Mouse (Mus musculus) forebrain, embryonic 13.5 days (tissue): Measurements from ENCODE around the gene Irak2. TPM values are rescaled to one million over a fixed set of nuclear protein-coding genes. Genes with fewer than 3 reads are reported as not detected.
A peak's percentile ranks its signal among the peaks of the same experiment; 100 is the strongest.

Source experiments
- ATAC-seq: fragments of 200-750 bp; cut with Nextera tagmentation; 2 replicates; pipeline ENCODE4 v1.8.0; 2017
- H3K27ac ChIP-seq: fragments of 300-500 bp; sonication (generic); 2 replicates; pipeline ENCODE4 v1.5.1; 2015; ENCODE audit warnings: inconsistent platforms, mild to moderate bottlenecking, moderate library complexity
- H3K27me3 ChIP-seq: fragments of 300-500 bp; sonication (generic); 2 replicates; pipeline ENCODE4 v1.6.1; 2015; ENCODE audit warnings: mild to moderate bottlenecking, inconsistent platforms
- H3K36me3 ChIP-seq: fragments of 300-500 bp; sonication (generic); 2 replicates; pipeline ENCODE4 v1.6.1; 2015; ENCODE audit warnings: mild to moderate bottlenecking, inconsistent platforms; ENCODE audit not compliant: poor library complexity, severe bottlenecking
- H3K4me1 ChIP-seq: fragments of 300-500 bp; sonication (generic); 2 replicates; pipeline ENCODE4 v1.6.1; 2015; ENCODE audit warnings: inconsistent platforms
- H3K4me2 ChIP-seq: fragments of 300-500 bp; sonication (generic); 2 replicates; pipeline ENCODE4 v1.6.1; 2015; ENCODE audit warnings: inconsistent platforms, mild to moderate bottlenecking, moderate library complexity
- H3K4me3 ChIP-seq: fragments of 300-500 bp; sonication (generic); 2 replicates; pipeline ENCODE4 v1.5.1; 2015; ENCODE audit warnings: mild to moderate bottlenecking, inconsistent platforms
- H3K9ac ChIP-seq: fragments of 300-500 bp; sonication (generic); 2 replicates; pipeline ENCODE4 v1.6.1; 2015; ENCODE audit warnings: mild to moderate bottlenecking, inconsistent platforms
- H3K9me3 ChIP-seq: fragments of 300-500 bp; sonication (generic); replicated peaks from 2 replicates; pipeline ENCODE4 v1.6.1; 2016; ENCODE audit warnings: inconsistent platforms
- WGBS: fragments of 180-500 bp; shearing (Covaris S2); methylation state at CpG from one replicate; pipeline ENCODE4 v1.1.7; 2015; 5-methylcytosine and 5-hydroxymethylcytosine counted together
- polyA plus RNA-seq: library from polyadenylated mRNA; unstranded; fragments of >200 nt; fragmentation: Nextera tagmentation; extraction: Ambion mirVana; gene quantifications from 2 replicates; pipeline ENCODE4 v1.2.1, GENCODE M21; 2015

Gene Irak2
- polyA plus RNA-seq: 0.77 and 0.96 TPM in 2 replicates

DNA sequence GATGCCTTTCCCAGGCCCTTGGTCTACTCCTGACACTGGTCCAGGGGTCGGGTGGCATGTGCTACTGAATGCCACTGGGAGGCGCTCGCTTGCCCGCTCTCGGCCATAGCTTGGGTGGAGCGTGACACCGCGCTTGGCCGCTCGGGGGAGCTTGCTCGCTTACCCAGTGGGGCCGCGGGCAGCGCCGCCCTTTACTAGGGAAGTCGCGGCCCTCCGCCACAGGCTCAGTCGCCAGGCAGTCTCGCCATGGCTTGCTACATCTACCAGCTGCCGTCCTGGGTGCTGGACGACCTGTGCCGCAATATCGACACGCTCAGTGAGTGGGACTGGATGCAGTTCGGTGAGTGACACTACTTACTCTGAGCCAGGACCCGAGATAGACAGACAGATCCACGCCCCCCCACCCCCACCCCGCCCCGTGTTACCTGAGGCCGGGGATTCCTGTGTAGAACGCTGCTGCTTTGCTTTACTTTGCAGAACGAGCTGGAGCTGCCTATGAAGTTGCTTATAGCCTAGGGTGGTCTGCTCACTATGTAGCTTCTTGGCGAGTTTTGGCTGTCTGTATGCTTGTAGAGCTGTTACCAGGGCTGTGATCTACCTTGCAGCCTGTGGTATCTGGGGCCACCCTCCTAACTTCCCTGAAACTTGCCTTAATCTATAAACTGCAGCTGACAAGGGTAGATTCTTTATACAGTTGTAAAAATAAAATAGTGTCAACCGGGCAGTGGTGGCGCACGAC is at the start of gene Irak2:
Gene Irak2 (plus strand): TSS at position 166 of the 739 bp plus-strand sequence.
- WGBS: 8% methylated on average over 37 of the region's 37 CpGs
- Histone ChIP-seq H3K9ac (peak within 1 kb of the TSS; percentile 68), H3K27me3 (no peaks in the 10 kb centered on the region), H3K27ac (no peak within 1 kb of the TSS), H3K4me2 (peak within 1 kb of the TSS; percentile 73), H3K36me3 (peaks cover 3% of the 10 kb centered on the region; the same call in 1 of the 2 replicates), H3K4me1 (no peaks in the 10 kb centered on the region), H3K9me3 (no peaks in the 10 kb centered on the region), H3K4me3 (peak within 1 kb of the TSS; percentile 46)
- peak; percentile 95 for ATAC-seq

GRCm38 (mm10) chr6:113592637-113593036 is 45.6 kb upstream of the Irak2 start:
- H3K36me3 ChIP-seq: 0 out of 2 replicates have a peak, but pooled peaks cover 4% of the 10 kb centered on the region
- H3K27me3 ChIP-seq: no peaks in the 10 kb centered on the region
- no peak overlapping the region for H3K9ac ChIP-seq
- 90% methylated on average over 2 of the region's 2 CpGs for WGBS
- no peak for ATAC-seq
- no peak overlapping the region for H3K4me2 ChIP-seq
- no peak overlapping the region for H3K27ac ChIP-seq
- no peaks in the 10 kb centered on the region for H3K9me3 ChIP-seq
- H3K4me3 ChIP-seq: no peak overlapping the region
- H3K4me1 ChIP-seq: no peaks in the 10 kb centered on the region

DNA sequence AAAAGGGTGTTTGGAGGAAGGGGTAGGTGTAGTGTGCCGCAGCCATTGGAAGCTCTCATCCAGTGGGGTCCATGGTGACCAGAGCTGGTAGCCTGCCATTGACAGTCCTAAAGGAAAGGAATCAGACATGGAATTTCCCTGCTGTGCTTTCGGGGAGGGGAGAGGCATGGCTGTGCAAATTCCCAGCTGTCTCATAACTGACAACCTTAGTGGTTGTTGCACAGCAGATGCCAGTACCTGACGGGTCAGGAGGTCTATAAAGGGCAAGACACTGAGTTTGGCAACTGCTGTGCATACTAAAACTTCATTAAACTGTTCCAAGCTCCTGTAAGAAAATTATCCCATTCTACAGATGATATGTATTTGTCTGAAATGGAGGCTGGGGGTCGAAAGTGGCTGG is 40.3 kb upstream of the Irak2 start:
- H3K4me2 ChIP-seq: no peak overlapping the region
- ATAC-seq: no peak
- H3K9me3 ChIP-seq: no peaks in the 10 kb centered on the region
- H3K9ac ChIP-seq: no peak overlapping the region
- 0 out of 2 replicates have a peak, but pooled peaks cover 6% of the 10 kb centered on the region for H3K36me3 ChIP-seq
- 93% methylated on average over 4 of the region's 4 CpGs for WGBS
- no peak overlapping the region for H3K27ac ChIP-seq
- peaks cover 4% of the 10 kb centered on the region; the same call in 1 of the 2 replicates for H3K4me1 ChIP-seq
- H3K4me3 ChIP-seq: no peak overlapping the region
- no peaks in the 10 kb centered on the region for H3K27me3 ChIP-seq

- Histone ChIP-seq H3K4me3 (no peak overlapping the region), H3K36me3 (0 out of 2 replicates have a peak, but pooled peaks cover 6% of the 10 kb centered on the region), H3K9me3 (no peaks in the 10 kb centered on the region), H3K27ac (no peak overlapping the region), H3K4me2 (no peak overlapping the region), H3K27me3 (no peaks in the 10 kb centered on the region), H3K9ac (no peak overlapping the region), H3K4me1 (peaks cover 4% of the 10 kb centered on the region; the same call in 1 of the 2 replicates)
- 75% methylated on average over 5 of the region's 5 CpGs for WGBS
- no peak for ATAC-seq
These were observed 38.4 kb upstream of the Irak2 start for GRCm38 (mm10) chr6:113599833-113600232.

DNA sequence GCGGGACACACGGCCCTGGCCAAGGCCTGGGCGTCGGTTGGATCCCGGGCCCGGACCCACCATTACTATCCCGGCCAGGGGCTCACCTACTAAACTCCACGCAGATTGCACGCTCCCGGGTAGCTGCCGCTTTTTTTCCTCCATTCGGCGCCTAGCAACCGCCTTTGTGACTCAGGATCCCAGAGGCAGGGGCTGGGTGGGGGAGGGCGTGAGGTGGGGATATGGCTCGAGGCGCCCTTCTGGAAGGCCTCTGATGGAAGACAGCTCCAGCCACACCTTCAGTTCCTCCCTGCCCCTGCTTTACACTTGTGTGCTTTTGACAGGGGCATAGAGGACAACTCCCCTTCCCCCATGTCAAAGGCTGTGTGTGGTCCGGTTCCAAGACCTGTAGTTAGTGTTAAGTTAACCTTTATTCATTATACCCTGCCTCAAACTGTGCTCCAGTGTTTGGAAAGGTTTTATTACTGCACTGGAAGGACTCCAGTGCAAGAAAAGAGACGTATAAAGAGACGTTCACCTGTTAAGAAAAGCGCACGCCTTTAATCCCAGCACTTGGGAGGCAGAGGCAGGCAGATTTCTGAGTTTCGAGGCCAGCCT is 37.6 kb upstream of the Irak2 start, which contains the start of gene Fancd2os:
Gene Fancd2os (minus strand): TSS at position 173 of the 597 bp plus-strand sequence.
- Histone ChIP-seq H3K4me2 (no peak within 1 kb of the TSS), H3K4me1 (peaks cover 9% of the 10 kb centered on the region), H3K27me3 (no peaks in the 10 kb centered on the region), H3K9ac (no peak within 1 kb of the TSS), H3K9me3 (no peaks in the 10 kb centered on the region), H3K36me3 (0 out of 2 replicates have a peak, but pooled peaks cover 6% of the 10 kb centered on the region), H3K4me3 (no peak within 1 kb of the TSS), H3K27ac (no peak within 1 kb of the TSS)
- 32% methylated on average over 23 of the region's 23 CpGs for WGBS
- no peak for ATAC-seq

DNA sequence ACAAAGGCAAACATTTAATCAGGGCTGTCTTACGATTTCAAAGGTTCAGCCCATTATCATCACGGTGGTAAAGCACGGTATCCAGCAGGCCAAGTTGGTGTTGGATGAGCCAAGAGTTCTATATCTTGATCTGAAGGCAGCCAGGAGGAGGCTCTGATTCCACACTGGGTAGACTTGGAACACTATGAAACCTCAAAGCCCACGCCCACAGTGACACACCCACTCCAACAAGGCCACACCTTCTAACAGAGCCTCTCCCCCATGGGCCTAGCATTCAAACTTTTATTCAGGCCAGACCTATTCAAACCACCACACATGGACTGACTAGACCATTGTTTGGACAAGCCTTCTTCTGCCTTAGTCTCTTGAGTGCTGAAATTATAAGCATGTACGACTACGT is 35.4 kb upstream of the Irak2 start:
- peaks cover 22% of the 10 kb centered on the region for H3K4me1 ChIP-seq
- 94% methylated on average over 6 of the region's 6 CpGs for WGBS
- H3K36me3 ChIP-seq: peaks cover 10% of the 10 kb centered on the region; the same call in 1 of the 2 replicates
- no peak overlapping the region for H3K4me2 ChIP-seq
- no peak for ATAC-seq
- H3K27ac ChIP-seq: no peak overlapping the region
- no peaks in the 10 kb centered on the region for H3K27me3 ChIP-seq
- no peak overlapping the region for H3K4me3 ChIP-seq
- H3K9me3 ChIP-seq: no peaks in the 10 kb centered on the region
- no peak overlapping the region for H3K9ac ChIP-seq

- Histone ChIP-seq H3K4me1 (peaks cover 22% of the 10 kb centered on the region), H3K27ac (0 out of 2 replicates have a peak overlapping the region, but pooled peaks have one; percentile 40), H3K9ac (peak overlapping the region; percentile 93; the same call in 1 of the 2 replicates), H3K9me3 (no peaks in the 10 kb centered on the region), H3K36me3 (peaks cover 9% of the 10 kb centered on the region; the same call in 1 of the 2 replicates), H3K4me2 (peak overlapping the region; percentile 93), H3K27me3 (no peaks in the 10 kb centered on the region), H3K4me3 (peak overlapping the region; percentile 96)
- ATAC-seq: no peak
- 56% methylated on average over 12 of the region's 12 CpGs for WGBS
These were observed 34.3 kb upstream of the Irak2 start for GRCm38 (mm10) chr6:113603993-113604392.

- Histone ChIP-seq H3K4me1 (peaks cover 22% of the 10 kb centered on the region), H3K36me3 (peaks cover 9% of the 10 kb centered on the region; the same call in 1 of the 2 replicates), H3K27ac (peak within 1 kb of the TSS; percentile 57), H3K27me3 (no peaks in the 10 kb centered on the region), H3K9ac (peak within 1 kb of the TSS; percentile 93), H3K9me3 (no peaks in the 10 kb centered on the region), H3K4me3 (peak within 1 kb of the TSS; percentile 96), H3K4me2 (peak within 1 kb of the TSS; percentile 93)
- under 1% methylated on average over 65 of the region's 65 CpGs for whole genome bisulfite sequencing
- peak; percentile 95 for ATAC-seq
These were observed 33.6 kb upstream of the Irak2 start, which contains the start of gene Brk1 for GRCm38 (mm10) chr6:113604432-113605223. TSS of gene Brk1 (plus strand) at chr6:113604772.

GRCm38 (mm10) chr6:113605224-113605545 is 33.1 kb upstream of the Irak2 start:
- H3K4me1 ChIP-seq: peaks cover 21% of the 10 kb centered on the region
- H3K4me2 ChIP-seq: peak overlapping the region; percentile 93
- WGBS: 4% methylated on average over 10 of the region's 10 CpGs
- peaks cover 10% of the 10 kb centered on the region for H3K36me3 ChIP-seq
- ATAC-seq: peak; percentile 11; the same call in 1 of the 2 replicates
- no peaks in the 10 kb centered on the region for H3K9me3 ChIP-seq
- no peaks in the 10 kb centered on the region for H3K27me3 ChIP-seq
- peak overlapping the region; percentile 93 for H3K9ac ChIP-seq
- peak overlapping the region; percentile 96 for H3K4me3 ChIP-seq
- H3K27ac ChIP-seq: peak overlapping the region; percentile 57

- Histone ChIP-seq H3K36me3 (peaks cover 41% of the 10 kb centered on the region), H3K9me3 (0 out of 2 replicates have a peak, but pooled peaks cover 3% of the 10 kb centered on the region), H3K27me3 (no peaks in the 10 kb centered on the region), H3K4me3 (no peak overlapping the region), H3K9ac (no peak overlapping the region), H3K4me1 (peaks cover 17% of the 10 kb centered on the region), H3K4me2 (no peak overlapping the region), H3K27ac (no peak overlapping the region)
- ATAC-seq: no peak
- 88% methylated on average over 6 of the region's 6 CpGs for WGBS
These were observed 29.4 kb upstream of the Irak2 start for GRCm38 (mm10) chr6:113608871-113609270.

DNA sequence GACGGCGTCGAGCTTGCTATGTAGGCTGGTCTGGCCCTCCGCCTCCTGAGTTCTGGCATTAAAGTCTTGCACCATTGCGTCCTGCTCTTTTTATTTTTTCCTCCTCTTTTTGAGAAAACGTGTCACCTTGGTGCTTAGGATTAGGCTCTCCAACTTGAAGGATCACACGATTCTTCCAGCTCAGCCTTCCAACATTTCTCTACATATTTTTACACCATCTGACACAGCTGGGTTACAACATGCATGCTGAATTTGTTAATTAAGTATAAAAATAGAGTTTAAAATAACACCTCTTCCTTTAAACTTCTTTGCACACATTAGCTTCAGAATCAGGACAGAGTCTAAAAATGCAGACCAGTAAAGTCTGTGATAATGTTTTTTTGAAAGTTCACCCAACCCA is 29.0 kb upstream of the Irak2 start:
- Histone ChIP-seq H3K9ac (no peak overlapping the region), H3K36me3 (peaks cover 45% of the 10 kb centered on the region), H3K9me3 (0 out of 2 replicates have a peak, but pooled peaks cover 3% of the 10 kb centered on the region), H3K27me3 (no peaks in the 10 kb centered on the region), H3K4me2 (no peak overlapping the region), H3K4me3 (no peak overlapping the region), H3K4me1 (peaks cover 17% of the 10 kb centered on the region), H3K27ac (no peak overlapping the region)
- no peak for ATAC-seq
- 94% methylated on average over 7 of the region's 7 CpGs for WGBS
